Mouse (Mus musculus) ES-E14 (cell line): ENCODE data around the gene Ahctf1.

Source experiments
- CHD2 ChIP-seq: IDR thresholded peaks from 2 replicates; pipeline ENCODE4 v1.6.1; 2014; ENCODE audit warnings: mild to moderate bottlenecking, low read depth, low read length, inconsistent platforms
- HCFC1 ChIP-seq: IDR thresholded peaks from 2 replicates; pipeline ENCODE4 v1.6.1; 2012; ENCODE audit warnings: low read length, inconsistent platforms, borderline replicate concordance; ENCODE audit not compliant: insufficient read depth
- MAFK ChIP-seq: IDR thresholded peaks from 2 replicates; pipeline ENCODE4 v1.6.1; 2014; ENCODE audit warnings: mild to moderate bottlenecking, low read depth, low read length, inconsistent platforms; ENCODE audit not compliant: insufficient read depth
- ZNF384 ChIP-seq: IDR thresholded peaks from 2 replicates; pipeline ENCODE4 v1.6.1; 2012; ENCODE audit warnings: low read depth, low read length, inconsistent platforms

DNA sequence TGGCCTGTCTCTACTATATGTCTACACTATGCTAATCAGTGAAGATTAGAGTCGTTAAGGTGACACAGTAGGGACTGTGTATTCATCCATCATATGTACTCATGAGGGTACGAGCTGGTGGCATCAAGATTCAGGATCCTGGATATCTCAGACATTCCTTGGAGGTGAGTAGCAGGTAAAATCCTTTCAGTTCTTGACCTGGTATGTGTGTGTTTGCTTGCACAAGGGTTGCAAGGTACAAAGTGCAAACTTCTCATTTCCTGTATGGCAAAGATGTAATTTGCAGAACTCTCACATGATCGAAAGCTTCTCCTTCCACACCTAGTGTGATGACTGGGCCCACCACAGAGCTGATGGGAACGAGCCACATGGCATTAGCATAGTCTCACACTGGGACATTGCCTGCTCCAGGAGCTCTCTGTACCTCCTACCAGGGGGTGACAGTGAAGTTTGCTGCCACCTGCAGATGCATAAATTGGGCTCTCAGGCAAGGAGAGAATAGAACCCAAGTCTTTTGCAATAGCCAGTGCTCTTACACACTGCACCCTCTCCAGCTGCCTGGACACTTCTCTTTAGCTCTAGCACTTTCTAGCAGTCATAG is 59.8 kb downstream of the Ahctf1 start:
- no peak for TF ChIP-seq MAFK
- TF ChIP-seq ZNF384 = no peak
- no peak for TF ChIP-seq HCFC1
- TF ChIP-seq CHD2 = no peak
